ENCODE assay signal across 8 mouse cellular contexts in the genomic region with DNA sequence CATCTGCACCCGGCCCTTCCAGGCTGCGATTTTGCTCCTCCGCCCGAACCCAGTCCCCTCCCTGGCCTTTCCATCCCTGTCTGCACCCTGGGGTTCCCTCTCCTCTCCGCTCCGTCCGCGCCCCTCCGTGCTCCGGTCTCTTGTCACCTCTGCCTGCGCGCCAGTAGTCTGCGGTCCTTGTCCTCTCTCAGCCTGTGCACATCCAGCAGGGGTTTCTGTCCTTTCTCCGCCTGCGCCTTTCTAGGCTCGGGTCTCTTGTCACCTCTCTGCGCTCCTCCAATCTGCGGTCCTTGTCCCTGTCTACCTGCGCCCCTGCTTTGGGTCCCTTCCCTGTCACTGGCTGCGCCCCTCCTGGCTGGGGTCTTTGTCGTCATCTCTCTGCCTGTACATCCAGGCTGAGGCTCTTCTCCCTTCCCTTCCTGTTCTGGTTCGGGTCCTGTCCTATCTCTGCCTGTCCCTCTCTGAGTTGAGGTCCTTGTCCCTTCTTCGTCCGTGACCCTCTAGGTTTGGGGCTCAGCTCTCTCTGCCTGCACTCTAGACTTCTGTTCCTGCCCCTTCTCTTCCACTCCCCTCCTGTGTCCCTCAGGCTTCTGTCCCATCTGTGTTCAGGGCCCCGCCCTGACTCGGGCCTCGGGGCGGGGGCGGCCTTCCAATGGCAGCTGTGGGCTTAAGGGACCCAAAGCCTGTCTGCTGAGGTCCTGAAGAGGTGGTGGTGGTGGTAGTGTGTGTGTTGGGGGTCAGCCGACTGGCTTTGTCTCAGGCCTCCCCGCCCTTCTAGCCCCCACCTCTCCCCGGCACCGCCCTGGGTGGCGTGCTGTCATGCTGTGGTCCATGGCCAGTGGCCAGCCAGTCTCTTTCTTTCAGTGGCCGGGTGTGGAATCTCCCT. TPM values are rescaled to one million over a fixed set of nuclear protein-coding genes. Genes with fewer than 3 reads are reported as not detected.
DNase-seq lines count a peak whose midpoint lies in the region; ATAC-seq and TF ChIP-seq lines count a peak whose summit lies in the region.

No protein-coding gene starts in this region.

- H3K36me3 ChIP-seq in spleen, adult 2 months (ENCODE audit: control insufficient read depth, insufficient read depth, low read length): peaks cover 4% of the 10 kb centered on the region; the same call in 1 of the 2 replicates
- H3K36me3 ChIP-seq in hindbrain, embryonic 15.5 days: no peaks in the 10 kb centered on the region
- H3K36me3 ChIP-seq in limb, embryonic 13.5 days: peaks cover 22% of the 10 kb centered on the region
- no peaks in the 10 kb centered on the region for H3K36me3 ChIP-seq in midbrain, embryonic 11.5 days (ENCODE audit: control insufficient read depth, insufficient read depth, low read length)

- peak overlapping the region; percentile 95 for H3K4me2 ChIP-seq in hindbrain, embryonic 15.5 days
- H3K4me2 ChIP-seq in limb, embryonic 13.5 days (replicated peaks): peak overlapping the region; percentile 99
- peak overlapping the region; percentile 87 for H3K4me2 ChIP-seq in midbrain, embryonic 11.5 days

- no peak for TF ChIP-seq CTCF in spleen, adult 2 months (IDR thresholded peaks at IDR 0.05; ENCODE audit: extremely low read depth, insufficient read depth, insufficient read length, insufficient replicate concordance)

- no peaks in the 10 kb centered on the region for H3K9me3 ChIP-seq in hindbrain, embryonic 15.5 days
- H3K9me3 ChIP-seq in limb, embryonic 13.5 days: no peaks in the 10 kb centered on the region
- H3K9me3 ChIP-seq in midbrain, embryonic 11.5 days (ENCODE audit: control insufficient read depth, low read length): no peaks in the 10 kb centered on the region

- H3K4me1 ChIP-seq in spleen, adult 2 months (ENCODE audit: control insufficient read depth, insufficient read depth, insufficient read length): peaks cover 7% of the 10 kb centered on the region
- peaks cover 43% of the 10 kb centered on the region for H3K4me1 ChIP-seq in hindbrain, embryonic 15.5 days (replicated peaks)
- peaks cover 35% of the 10 kb centered on the region for H3K4me1 ChIP-seq in limb, embryonic 13.5 days
- peaks cover 22% of the 10 kb centered on the region for H3K4me1 ChIP-seq in midbrain, embryonic 11.5 days (ENCODE audit: control insufficient read depth, insufficient read depth, low read length)

- ATAC-seq in hindbrain, embryonic 15.5 days (ENCODE audit: low FRiP score, low read depth): peak; percentile 63
- ATAC-seq in limb, embryonic 13.5 days (ENCODE audit: low FRiP score, low read depth): peak; percentile 48; the same call in 1 of the 2 replicates
- ATAC-seq in midbrain, embryonic 11.5 days (ENCODE audit: low FRiP score): peak; percentile 65

- peak in 1 of 2 experiments; percentile 18 for DNase-seq in spleen, adult 2 months (ENCODE audit: low read depth in 1 of 2, low spot score in 2 of 2)
- DNase-seq in spleen, adult 12 weeks (ENCODE audit: low spot score): no peak
- peak; percentile 78 to 80 for DNase-seq in cerebellum, postnatal 10 days
- DNase-seq in gastrocnemius, adult 8-10 months (ENCODE audit: low spot score in 2 of 2): peak; percentile 57 to 66
- DNase-seq in midbrain, embryonic 11.5 days (ENCODE audit: low spot score, missing footprints): peak; percentile 94
- DNase-seq in thymus, postnatal 0 days (ENCODE audit: low spot score): peak; percentile 50

- H3K27me3 ChIP-seq in spleen, adult 2 months (ENCODE audit: control insufficient read depth, insufficient read depth, low read length): no peaks in the 10 kb centered on the region
- H3K27me3 ChIP-seq in hindbrain, embryonic 15.5 days: no peaks in the 10 kb centered on the region
- H3K27me3 ChIP-seq in limb, embryonic 13.5 days: no peaks in the 10 kb centered on the region
- no peaks in the 10 kb centered on the region for H3K27me3 ChIP-seq in midbrain, embryonic 11.5 days (ENCODE audit: control insufficient read depth, insufficient read depth, low read length)

- TF ChIP-seq POLR2A in spleen, adult 2 months (IDR thresholded peaks at IDR 0.05; ENCODE audit: low read depth, low read length): no peak

- H3K4me3 ChIP-seq in spleen, adult 2 months (ENCODE audit: extremely low read depth, insufficient read depth, insufficient read length): peak overlapping the region; percentile 96
- H3K4me3 ChIP-seq in hindbrain, embryonic 15.5 days: peak overlapping the region; percentile 88
- H3K4me3 ChIP-seq in limb, embryonic 13.5 days: peak overlapping the region; percentile 86
- peak overlapping the region; percentile 95 for H3K4me3 ChIP-seq in midbrain, embryonic 11.5 days (ENCODE audit: low read depth, low read length)

- H3K9ac ChIP-seq in hindbrain, embryonic 15.5 days: peak overlapping the region; percentile 97
- H3K9ac ChIP-seq in limb, embryonic 13.5 days: peak overlapping the region; percentile 96
- H3K9ac ChIP-seq in midbrain, embryonic 11.5 days (ENCODE audit: low read length): peak overlapping the region; percentile 95

- 14% methylated on average over 34 of the region's 35 CpGs for WGBS in spleen, adult 2 months
- WGBS in hindbrain, embryonic 15.5 days: under 1% methylated on average over 33 of the region's 35 CpGs
- WGBS in limb, embryonic 13.5 days: 3% methylated on average over 35 of the region's 35 CpGs
- WGBS in midbrain, embryonic 11.5 days: 1% methylated on average over 35 of the region's 35 CpGs

- peak overlapping the region; percentile 81; the same call in 1 of the 2 replicates for H3K27ac ChIP-seq in spleen, adult 2 months (ENCODE audit: insufficient read depth, low read length)
- H3K27ac ChIP-seq in hindbrain, embryonic 15.5 days (replicated peaks): peak overlapping the region; percentile 97
- H3K27ac ChIP-seq in limb, embryonic 13.5 days: peak overlapping the region; percentile 88
- peak overlapping the region; percentile 85 for H3K27ac ChIP-seq in midbrain, embryonic 11.5 days (ENCODE audit: low read depth, low read length)

RNA-seq across cellular contexts. Expression of a gene that starts 0.8 kb away (rescaled TPM):
- polyA plus RNA-seq in spleen, adult 2 months (2012; rRNA removed): 43.5 and 46.4 TPM in 2 replicates
- total RNA-seq in gastrocnemius, adult 8-10 months (2022): 10 to 100 TPM; 47.9 to 62.7 (median 50.9) TPM
- 578 and 629 TPM in 2 replicates for polyA plus RNA-seq in hindbrain, embryonic 15.5 days (2015; fragmentation: Nextera tagmentation; extraction: Ambion mirVana)
- 112 and 113 TPM in 2 replicates for polyA plus RNA-seq in limb, embryonic 13.5 days (2015; fragmentation: Nextera tagmentation; extraction: Ambion mirVana)
- 282 and 288 TPM in 2 replicates for polyA plus RNA-seq in midbrain, embryonic 11.5 days (2014; fragmentation: Nextera tagmentation; extraction: Ambion mirVana)
- polyA plus RNA-seq in thymus, postnatal 0 days (2015; fragmentation: Nextera tagmentation; extraction: Ambion mirVana): 46.9 and 52.2 TPM in 2 replicates

RNA-seq across cellular contexts. Expression of a gene that starts 46.4 kb away (rescaled TPM):
- polyA plus RNA-seq in spleen, adult 2 months (2012; rRNA removed): 22.2 and 33.3 TPM in 2 replicates
- 10 to 100 TPM; 36.2 to 40.8 (median 38.9) TPM for total RNA-seq in gastrocnemius, adult 8-10 months (2022)
- 50.7 and 52.9 TPM in 2 replicates for polyA plus RNA-seq in hindbrain, embryonic 15.5 days (2015; fragmentation: Nextera tagmentation; extraction: Ambion mirVana)
- polyA plus RNA-seq in limb, embryonic 13.5 days (2015; fragmentation: Nextera tagmentation; extraction: Ambion mirVana): 60.8 and 61.0 TPM in 2 replicates
- polyA plus RNA-seq in midbrain, embryonic 11.5 days (2014; fragmentation: Nextera tagmentation; extraction: Ambion mirVana): 50.8 and 54.7 TPM in 2 replicates
- 60.1 and 66.6 TPM in 2 replicates for polyA plus RNA-seq in thymus, postnatal 0 days (2015; fragmentation: Nextera tagmentation; extraction: Ambion mirVana)

RNA-seq across cellular contexts. Expression of a gene that starts 46.4 kb away (rescaled TPM):
- 6.2 and 7.7 TPM in 2 replicates for polyA plus RNA-seq in spleen, adult 2 months (2012; rRNA removed)
- 10 to 100 TPM; 11.4 to 19.6 (median 16.3) TPM for total RNA-seq in gastrocnemius, adult 8-10 months (2022)
- polyA plus RNA-seq in hindbrain, embryonic 15.5 days (2015; fragmentation: Nextera tagmentation; extraction: Ambion mirVana): 65.1 and 67.8 TPM in 2 replicates
- polyA plus RNA-seq in limb, embryonic 13.5 days (2015; fragmentation: Nextera tagmentation; extraction: Ambion mirVana): 62.7 and 63.0 TPM in 2 replicates
- 62.2 and 64.1 TPM in 2 replicates for polyA plus RNA-seq in midbrain, embryonic 11.5 days (2014; fragmentation: Nextera tagmentation; extraction: Ambion mirVana)
- polyA plus RNA-seq in thymus, postnatal 0 days (2015; fragmentation: Nextera tagmentation; extraction: Ambion mirVana): 50.7 and 54.1 TPM in 2 replicates

RNA-seq across cellular contexts. Expression of a gene that starts 54.3 kb away (rescaled TPM):
- 5.0 and 6.8 TPM in 2 replicates for polyA plus RNA-seq in spleen, adult 2 months (2012; rRNA removed)
- total RNA-seq in gastrocnemius, adult 8-10 months (2022): under 1 TPM in 1 of 4 experiments, not detected in 3; 0.46 TPM
- 3.7 TPM in 2 replicates for polyA plus RNA-seq in hindbrain, embryonic 15.5 days (2015; fragmentation: Nextera tagmentation; extraction: Ambion mirVana)
- polyA plus RNA-seq in limb, embryonic 13.5 days (2015; fragmentation: Nextera tagmentation; extraction: Ambion mirVana): 7.2 and 11.0 TPM in 2 replicates
- polyA plus RNA-seq in midbrain, embryonic 11.5 days (2014; fragmentation: Nextera tagmentation; extraction: Ambion mirVana): 11.1 and 12.6 TPM in 2 replicates
- 5.0 and 5.7 TPM in 2 replicates for polyA plus RNA-seq in thymus, postnatal 0 days (2015; fragmentation: Nextera tagmentation; extraction: Ambion mirVana)

RNA-seq across cellular contexts. Expression of a gene that starts 54.6 kb away (rescaled TPM):
- polyA plus RNA-seq in spleen, adult 2 months (2012; rRNA removed): 13.3 and 14.7 TPM in 2 replicates
- 10 to 100 TPM; 11.2 to 18.5 (median 15.2) TPM for total RNA-seq in gastrocnemius, adult 8-10 months (2022)
- 43.8 and 46.4 TPM in 2 replicates for polyA plus RNA-seq in hindbrain, embryonic 15.5 days (2015; fragmentation: Nextera tagmentation; extraction: Ambion mirVana)
- 105 and 111 TPM in 2 replicates for polyA plus RNA-seq in limb, embryonic 13.5 days (2015; fragmentation: Nextera tagmentation; extraction: Ambion mirVana)
- polyA plus RNA-seq in midbrain, embryonic 11.5 days (2014; fragmentation: Nextera tagmentation; extraction: Ambion mirVana): 63.7 and 64.1 TPM in 2 replicates
- polyA plus RNA-seq in thymus, postnatal 0 days (2015; fragmentation: Nextera tagmentation; extraction: Ambion mirVana): 73.7 and 76.6 TPM in 2 replicates
